Mouse (Mus musculus) large intestine, adult 2 months (tissue): ENCODE data around the gene Islr2. TPM values are rescaled to one million over a fixed set of nuclear protein-coding genes. Genes with fewer than 3 reads are reported as not detected.
"Not testable (repeated sequence)": the region's sequence is repeated elsewhere in the genome, so short reads cannot be mapped to it uniquely, and the experiment has no call there.

Source experiments
- DNase-seq: peaks from one replicate; pipeline ENCODE4 v3.0.0-alpha.2; 2012; ENCODE audit warnings: low read depth, low spot score
- WGBS: fragments of 180-500 bp; shearing (Covaris S2); methylation state at CpG from one replicate; pipeline ENCODE4 v1.1.7; 2018; 5-methylcytosine and 5-hydroxymethylcytosine counted together
- polyA plus RNA-seq: library from polyadenylated mRNA; depleted of rRNA; stranded (reverse); fragments of >200 nt; gene quantifications from 2 replicates; pipeline ENCODE4 v1.2.3, GENCODE M21; 2012; rRNA removed

The Islr2 gene
- polyA plus RNA-seq = 0.68 and 0.96 TPM in 2 replicates

GRCm38 (mm10) chr9:58203516-58204447, at the start of gene Islr2, which contains the start of gene Islr:
Gene Islr2 (minus strand): TSS chr9:58204319.
Gene Islr (minus strand): TSS chr9:58204306.
- WGBS = 6% methylated on average over 42 of the region's 42 CpGs
- DNase-seq = peak; percentile 37

GRCm38 (mm10) chr9:58253805-58254122, 49.6 kb upstream of the Islr2 start:
- not testable (repeated sequence) for DNase-seq
- WGBS = 47% methylated on average over 5 of the region's 5 CpGs

- DNase-seq = peak; percentile 84
- WGBS = under 1% methylated on average over 31 of the region's 31 CpGs
These were observed 49.1 kb upstream of the Islr2 start, which contains the start of gene Stoml1 for GRCm38 (mm10) chr9:58253033-58253804. Gene Stoml1 (plus strand): TSS chr9:58253164.

- WGBS = 90% methylated on average over 1 of the region's 1 CpGs
These were observed 46.6 kb upstream of the Islr2 start for GRCm38 (mm10) chr9:58250730-58251129.

GRCm38 (mm10) chr9:58250322-58250721, 46.2 kb upstream of the Islr2 start:
- 60% methylated on average over 8 of the region's 8 CpGs for WGBS
- DNase-seq = no peak

More at GRCm38 (mm10) chr9:58250730-58251129, 46.6 kb upstream of the Islr2 start:
- DNase-seq = not testable (repeated sequence)

- peak; percentile 76 for DNase-seq
- under 1% methylated on average over 16 of the region's 16 CpGs for WGBS
These were observed 45.6 kb upstream of the Islr2 start, which contains the start of gene Pml for GRCm38 (mm10) chr9:58249592-58250192. Gene Pml (minus strand): TSS chr9:58249786.

GRCm38 (mm10) chr9:58248746-58249413, 44.8 kb upstream of the Islr2 start:
- 6% methylated on average over 7 of the region's 7 CpGs for WGBS
- DNase-seq = no peak

- 12% methylated on average over 25 of the region's 25 CpGs for WGBS
- DNase-seq = peak; percentile 24
These were observed 43.1 kb upstream of the Islr2 start for GRCm38 (mm10) chr9:58247064-58247759.

- WGBS = 53% methylated on average over 4 of the region's 4 CpGs
- no peak for DNase-seq
These were observed 42.0 kb upstream of the Islr2 start for GRCm38 (mm10) chr9:58246083-58246591.

GRCm38 (mm10) chr9:58243696-58244095, 39.6 kb upstream of the Islr2 start:
- no peak for DNase-seq
- WGBS = 30% methylated on average over 6 of the region's 6 CpGs

GRCm38 (mm10) chr9:58242696-58243095, 38.6 kb upstream of the Islr2 start:
- no peak for DNase-seq
- WGBS = 33% methylated on average over 5 of the region's 5 CpGs

GRCm38 (mm10) chr9:58241780-58242485, 37.8 kb upstream of the Islr2 start:
- WGBS = 25% methylated on average over 9 of the region's 9 CpGs
- DNase-seq = no peak

- WGBS = 97% methylated on average over 28 of the region's 28 CpGs
- DNase-seq = no peak
These were observed 30.4 kb upstream of the Islr2 start for GRCm38 (mm10) chr9:58234502-58235015.

GRCm38 (mm10) chr9:58232374-58232773, 28.3 kb upstream of the Islr2 start:
- DNase-seq = no peak
- WGBS = 50% methylated on average over 5 of the region's 5 CpGs

- 75% methylated on average over 6 of the region's 6 CpGs for WGBS
- DNase-seq = no peak
These were observed 27.6 kb upstream of the Islr2 start for GRCm38 (mm10) chr9:58231746-58232145.

GRCm38 (mm10) chr9:58228777-58229466, 24.8 kb upstream of the Islr2 start:
- no peak for DNase-seq
- 38% methylated on average over 9 of the region's 9 CpGs for WGBS
